In the genomic region with DNA sequence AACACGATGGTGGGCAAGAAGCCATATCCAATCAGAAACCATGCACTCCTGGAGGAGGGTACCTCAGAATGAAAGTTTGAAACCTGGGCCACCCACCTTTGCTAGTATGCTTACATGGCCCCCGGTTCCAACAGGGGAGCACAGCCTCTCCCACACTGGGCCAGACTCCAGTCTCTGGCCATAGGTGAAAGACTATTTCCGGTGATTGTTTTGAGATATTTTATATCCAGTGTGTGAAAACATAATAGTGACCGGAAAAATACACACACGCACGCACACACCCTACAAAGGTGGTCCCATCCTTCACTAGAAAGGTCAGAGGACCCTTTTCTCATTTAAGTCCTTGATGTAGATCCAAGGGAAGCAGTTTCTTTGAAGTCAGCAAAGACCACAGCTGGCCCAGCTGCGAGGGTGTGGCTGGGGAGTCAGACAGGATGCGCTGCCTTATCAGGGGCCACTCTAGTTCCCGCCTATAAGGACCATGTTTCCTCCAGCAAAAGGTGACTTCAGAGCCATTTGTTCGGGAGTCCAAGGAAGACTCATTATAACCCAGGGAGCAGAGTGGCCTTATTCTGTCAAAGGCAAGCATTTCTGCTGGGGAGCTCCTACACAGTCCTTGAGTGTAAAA, we compare ENCODE assay signal across 9 mouse cellular contexts.
DNase-seq lines count a peak whose midpoint lies in the region; ATAC-seq lines count a peak whose summit lies in the region.
"Had no signal": no experiment of that assay in that cellular context is flagged by ENCODE, and none has a peak within 500 bp of the region (broad histone marks: within the 10 kb centered on the region; RNA-seq: fewer than 3 reads in every experiment).

No protein-coding gene starts in this region.

- no peaks in the 10 kb centered on the region for H3K36me3 ChIP-seq in lung, embryonic 16.5 days (ENCODE audit: control insufficient read depth, insufficient read depth, low read length)
- H3K36me3 ChIP-seq in embryonic facial prominence, embryonic 15.5 days = no peaks in the 10 kb centered on the region
- no peaks in the 10 kb centered on the region for H3K36me3 ChIP-seq in kidney, embryonic 16.5 days (ENCODE audit: insufficient read depth, low read length)
- no peaks in the 10 kb centered on the region for H3K36me3 ChIP-seq in neural tube, embryonic 15.5 days

- H3K9ac ChIP-seq in lung, embryonic 16.5 days (ENCODE audit: low read length) = 0 out of 2 replicates have a peak overlapping the region, but pooled peaks have one; percentile 33
- no peak overlapping the region for H3K9ac ChIP-seq in embryonic facial prominence, embryonic 15.5 days
- H3K9ac ChIP-seq in kidney, embryonic 16.5 days (replicated peaks; ENCODE audit: low read length) = 0 out of 2 replicates have a peak overlapping the region, but pooled peaks have one; percentile 53
- H3K9ac ChIP-seq in neural tube, embryonic 15.5 days (replicated peaks) = no peak overlapping the region

- H3K4me2 ChIP-seq in lung, embryonic 16.5 days (ENCODE audit: low read depth, low read length) = no peak overlapping the region
- no peak overlapping the region for H3K4me2 ChIP-seq in embryonic facial prominence, embryonic 15.5 days (replicated peaks)
- H3K4me2 ChIP-seq in kidney, embryonic 16.5 days (replicated peaks; ENCODE audit: low read depth, low read length) = no peak overlapping the region
- no peak overlapping the region for H3K4me2 ChIP-seq in neural tube, embryonic 15.5 days

- no peaks in the 10 kb centered on the region for H3K27me3 ChIP-seq in lung, embryonic 16.5 days (ENCODE audit: control insufficient read depth, insufficient read depth, low read depth, low read length)
- H3K27me3 ChIP-seq in embryonic facial prominence, embryonic 15.5 days = no peaks in the 10 kb centered on the region
- H3K27me3 ChIP-seq in kidney, embryonic 16.5 days (ENCODE audit: insufficient read depth, low read length) = no peaks in the 10 kb centered on the region
- no peaks in the 10 kb centered on the region for H3K27me3 ChIP-seq in neural tube, embryonic 15.5 days (replicated peaks)

- no peak for DNase-seq in lung, postnatal 14 days
- no peak for DNase-seq in embryo, embryonic 10 days (ENCODE audit: low spot score)
- no peak for DNase-seq in layer of hippocampus, postnatal 14 days (ENCODE audit: low spot score in 2 of 2)
- DNase-seq: gastrocnemius, postnatal 36 days; thymus, adult 2 months had no signal

- WGBS in lung, embryonic 16.5 days = 60% methylated on average over 10 of the region's 10 CpGs
- 77% methylated on average over 10 of the region's 10 CpGs for WGBS in embryonic facial prominence, embryonic 15.5 days
- WGBS in kidney, embryonic 16.5 days = 46% methylated on average over 10 of the region's 10 CpGs
- WGBS in neural tube, embryonic 15.5 days = 82% methylated on average over 10 of the region's 10 CpGs

- H3K9me3 ChIP-seq in lung, embryonic 16.5 days (ENCODE audit: control insufficient read depth, low read length) = no peaks in the 10 kb centered on the region
- no peaks in the 10 kb centered on the region for H3K9me3 ChIP-seq in embryonic facial prominence, embryonic 15.5 days (replicated peaks)
- H3K9me3 ChIP-seq in kidney, embryonic 16.5 days (ENCODE audit: low read length) = no peaks in the 10 kb centered on the region
- H3K9me3 ChIP-seq in neural tube, embryonic 15.5 days (replicated peaks) = no peaks in the 10 kb centered on the region

- peak; percentile 27; the same call in 1 of the 2 replicates for ATAC-seq in lung, embryonic 16.5 days (ENCODE audit: low read depth)
- no peak for ATAC-seq in embryonic facial prominence, embryonic 15.5 days (ENCODE audit: insufficient number of reproducible peaks, low FRiP score, low TSS enrichment, low read depth)
- no peak for ATAC-seq in kidney, embryonic 16.5 days (ENCODE audit: low FRiP score, low TSS enrichment)
- ATAC-seq in neural tube, embryonic 15.5 days (ENCODE audit: low FRiP score) = no peak

- no peak overlapping the region for H3K4me3 ChIP-seq in lung, embryonic 16.5 days (ENCODE audit: low read length)
- no peak overlapping the region for H3K4me3 ChIP-seq in embryonic facial prominence, embryonic 15.5 days (replicated peaks)
- no peak overlapping the region for H3K4me3 ChIP-seq in kidney, embryonic 16.5 days (ENCODE audit: low read length)
- no peak overlapping the region for H3K4me3 ChIP-seq in neural tube, embryonic 15.5 days (replicated peaks)

- peak overlapping the region; percentile 94 for H3K27ac ChIP-seq in lung, embryonic 16.5 days (ENCODE audit: low read length)
- peak overlapping the region; percentile 89 for H3K27ac ChIP-seq in embryonic facial prominence, embryonic 15.5 days (replicated peaks)
- H3K27ac ChIP-seq in kidney, embryonic 16.5 days (ENCODE audit: low read length) = peak overlapping the region; percentile 94
- peak overlapping the region; percentile 67 for H3K27ac ChIP-seq in neural tube, embryonic 15.5 days (replicated peaks)

- peaks cover 53% of the 10 kb centered on the region for H3K4me1 ChIP-seq in lung, embryonic 16.5 days (replicated peaks; ENCODE audit: control insufficient read depth, insufficient read depth, low read length)
- peaks cover 57% of the 10 kb centered on the region for H3K4me1 ChIP-seq in embryonic facial prominence, embryonic 15.5 days
- H3K4me1 ChIP-seq in kidney, embryonic 16.5 days (ENCODE audit: insufficient read depth, low read length) = peaks cover 52% of the 10 kb centered on the region
- peaks cover 24% of the 10 kb centered on the region for H3K4me1 ChIP-seq in neural tube, embryonic 15.5 days

Comparison
In these comparisons a context has a peak if more than half of its experiments do, and no peak if none do; other contexts are left out.
1. H3K9ac ChIP-seq: peak in lung, embryonic 16.5 days (single experiment) and kidney, embryonic 16.5 days (single experiment); none in embryonic facial prominence, embryonic 15.5 days (single experiment) and neural tube, embryonic 15.5 days (single experiment).
2. Peak in every context shown above with its lines, with median percentiles within 50 percentile points of each other: H3K27ac ChIP-seq.